Mouse (Mus musculus) kidney, embryonic 15.5 days (tissue): ENCODE data around the gene Ercc2. TPM values are rescaled to one million over a fixed set of nuclear protein-coding genes. Genes with fewer than 3 reads are reported as not detected.
A peak's percentile ranks its signal among the peaks of the same experiment; 100 is the strongest.

ENCODE experiments used
- ATAC-seq: fragments of 200-750 bp; cut with Nextera tagmentation; replicated peaks from 2 replicates; pipeline ENCODE4 v1.8.0; 2017; ENCODE audit warnings: moderate TSS enrichment; ENCODE audit not compliant: low FRiP score
- H3K27ac ChIP-seq: fragments of 300-500 bp; sonication (generic); 2 replicates; pipeline ENCODE4 v1.5.1; 2015; ENCODE audit warnings: mild to moderate bottlenecking, inconsistent platforms
- H3K27me3 ChIP-seq: fragments of 300-500 bp; sonication (generic); 2 replicates; pipeline ENCODE4 v1.6.1; 2015; ENCODE audit warnings: inconsistent platforms
- H3K36me3 ChIP-seq: fragments of 300-500 bp; sonication (generic); 2 replicates; pipeline ENCODE4 v1.6.1; 2015; ENCODE audit warnings: inconsistent platforms
- H3K4me1 ChIP-seq: fragments of 300-500 bp; sonication (generic); 2 replicates; pipeline ENCODE4 v1.6.1; 2015; ENCODE audit warnings: inconsistent platforms
- H3K4me2 ChIP-seq: fragments of 300-500 bp; sonication (generic); 2 replicates; pipeline ENCODE4 v1.6.1; 2015; ENCODE audit warnings: moderate library complexity, mild to moderate bottlenecking, inconsistent platforms
- H3K4me3 ChIP-seq: fragments of 300-500 bp; sonication (generic); replicated peaks from 2 replicates; pipeline ENCODE4 v1.5.1; 2015; ENCODE audit warnings: mild to moderate bottlenecking, inconsistent platforms
- H3K9ac ChIP-seq: fragments of 300-500 bp; sonication (generic); 2 replicates; pipeline ENCODE4 v1.6.1; 2015; ENCODE audit warnings: mild to moderate bottlenecking, inconsistent platforms
- H3K9me3 ChIP-seq: fragments of 300-500 bp; sonication (generic); replicated peaks from 2 replicates; pipeline ENCODE4 v1.6.1; 2016; ENCODE audit warnings: inconsistent platforms
- WGBS: fragments of 180-500 bp; shearing (Covaris S2); methylation state at CpG from one replicate; pipeline ENCODE4 v1.1.7; 2015; ENCODE audit warnings: mixed read lengths; 5-methylcytosine and 5-hydroxymethylcytosine counted together
- polyA plus RNA-seq: library from polyadenylated mRNA; unstranded; fragments of >200 nt; fragmentation: Nextera tagmentation; extraction: Ambion mirVana; gene quantifications from 2 replicates; pipeline ENCODE4 v1.2.1, GENCODE M21; 2015

Gene Ercc2
- polyA plus RNA-seq, 1 experiment from 2014 or later: 19.5 TPM

DNA sequence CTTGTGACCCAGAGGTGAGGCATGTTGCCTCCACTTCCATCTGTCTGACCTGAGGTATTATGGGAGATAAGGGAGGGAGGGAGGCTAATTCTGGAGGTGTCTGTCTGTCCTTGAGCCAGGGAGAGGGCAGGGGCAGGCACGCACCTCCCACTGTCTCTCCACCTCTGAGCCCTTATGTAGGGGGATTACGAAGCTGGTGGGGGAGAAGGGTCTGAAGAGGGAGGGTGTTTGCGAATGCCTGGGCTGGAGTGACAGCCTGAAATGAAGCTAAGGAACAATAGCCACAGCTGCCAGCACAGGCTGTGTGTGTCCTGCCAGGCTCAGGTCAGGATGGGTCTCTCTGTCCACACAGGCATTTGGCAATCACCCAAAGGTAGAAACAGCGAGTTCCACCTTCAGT is 19.5 kb upstream of the Ercc2 start:
- ATAC-seq: no peak
- Histone ChIP-seq H3K27me3 (0 out of 2 replicates have a peak, but pooled peaks cover 7% of the 10 kb centered on the region), H3K9ac (no peak overlapping the region), H3K4me2 (peak overlapping the region; percentile 99), H3K4me3 (0 out of 2 replicates have a peak overlapping the region, but pooled peaks have one; percentile 86), H3K4me1 (peaks cover 49% of the 10 kb centered on the region), H3K36me3 (peaks cover 9% of the 10 kb centered on the region), H3K9me3 (no peaks in the 10 kb centered on the region), H3K27ac (no peak overlapping the region)
- 54% methylated on average over 4 of the region's 4 CpGs for WGBS

GRCm38 (mm10) chr7:19363881-19364280 is 17.9 kb upstream of the Ercc2 start:
- no peaks in the 10 kb centered on the region for H3K9me3 ChIP-seq
- peaks cover 38% of the 10 kb centered on the region for H3K4me1 ChIP-seq
- no peak for ATAC-seq
- no peak overlapping the region for H3K27ac ChIP-seq
- WGBS: 7% methylated on average over 18 of the region's 18 CpGs
- peaks cover 10% of the 10 kb centered on the region; the same call in 1 of the 2 replicates for H3K27me3 ChIP-seq
- H3K9ac ChIP-seq: no peak overlapping the region
- H3K4me3 ChIP-seq: 0 out of 2 replicates have a peak overlapping the region, but pooled peaks have one; percentile 7
- H3K4me2 ChIP-seq: peak overlapping the region; percentile 12; the same call in 1 of the 2 replicates
- no peaks in the 10 kb centered on the region for H3K36me3 ChIP-seq

DNA sequence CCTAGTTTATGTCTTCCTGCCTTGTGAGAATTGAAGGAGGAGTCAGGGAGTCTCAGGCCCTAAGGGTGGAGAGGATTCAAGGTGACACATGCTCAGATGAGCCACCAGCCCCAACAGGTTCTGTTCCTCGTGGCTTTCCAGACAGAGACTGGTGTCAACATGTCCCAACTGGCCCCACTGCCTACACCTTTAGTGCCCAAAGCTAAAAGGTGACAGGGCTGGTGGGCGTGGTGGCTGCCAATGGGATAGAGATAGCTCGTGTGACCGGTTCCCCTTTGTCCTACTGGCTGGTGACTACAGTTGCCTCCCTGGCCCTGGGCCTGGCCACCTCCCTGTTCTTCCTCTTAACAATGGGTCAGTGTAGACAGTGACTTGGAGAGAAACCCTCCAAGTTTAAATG is 16.4 kb upstream of the Ercc2 start:
- ATAC-seq: no peak
- H3K4me2 ChIP-seq: no peak overlapping the region

DNA sequence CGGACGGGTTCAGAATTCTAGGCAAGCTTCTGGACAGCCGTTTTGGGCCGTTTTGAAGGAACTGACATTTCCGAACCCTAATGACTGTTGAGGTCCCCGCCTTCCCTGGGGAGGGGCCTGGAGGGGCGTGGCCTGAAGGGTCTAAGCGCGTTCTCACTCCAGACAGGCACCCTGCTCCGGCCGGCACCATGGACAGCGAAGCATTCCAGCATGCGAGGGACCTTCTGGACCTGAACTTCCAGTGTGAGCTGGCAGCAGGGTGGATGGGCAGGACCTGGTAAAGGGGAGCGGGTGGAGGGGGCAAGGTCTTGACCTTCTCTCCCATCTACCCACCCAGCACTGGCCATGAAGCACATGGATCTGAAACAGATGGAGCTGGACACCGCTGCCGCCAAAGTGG is 13.4 kb upstream of the Ercc2 start:
- peaks cover 21% of the 10 kb centered on the region for H3K4me1 ChIP-seq
- H3K36me3 ChIP-seq: no peaks in the 10 kb centered on the region
- H3K27me3 ChIP-seq: peaks cover 15% of the 10 kb centered on the region
- H3K9me3 ChIP-seq: no peaks in the 10 kb centered on the region
- H3K9ac ChIP-seq: no peak overlapping the region
- H3K4me2 ChIP-seq: no peak overlapping the region
- ATAC-seq: peak; percentile 27; the same call in 1 of the 2 replicates
- no peak overlapping the region for H3K27ac ChIP-seq
- 15% methylated on average over 16 of the region's 16 CpGs for WGBS
- H3K4me3 ChIP-seq: no peak overlapping the region

More for the DNA sequence above, 16.4 kb upstream of the Ercc2 start:
- H3K27ac ChIP-seq: no peak overlapping the region
- no peaks in the 10 kb centered on the region for H3K9me3 ChIP-seq
- 79% methylated on average over 4 of the region's 4 CpGs for WGBS
- no peaks in the 10 kb centered on the region for H3K36me3 ChIP-seq
- H3K27me3 ChIP-seq: peaks cover 21% of the 10 kb centered on the region
- H3K4me1 ChIP-seq: peaks cover 42% of the 10 kb centered on the region
- H3K4me3 ChIP-seq: no peak overlapping the region
- no peak overlapping the region for H3K9ac ChIP-seq

DNA sequence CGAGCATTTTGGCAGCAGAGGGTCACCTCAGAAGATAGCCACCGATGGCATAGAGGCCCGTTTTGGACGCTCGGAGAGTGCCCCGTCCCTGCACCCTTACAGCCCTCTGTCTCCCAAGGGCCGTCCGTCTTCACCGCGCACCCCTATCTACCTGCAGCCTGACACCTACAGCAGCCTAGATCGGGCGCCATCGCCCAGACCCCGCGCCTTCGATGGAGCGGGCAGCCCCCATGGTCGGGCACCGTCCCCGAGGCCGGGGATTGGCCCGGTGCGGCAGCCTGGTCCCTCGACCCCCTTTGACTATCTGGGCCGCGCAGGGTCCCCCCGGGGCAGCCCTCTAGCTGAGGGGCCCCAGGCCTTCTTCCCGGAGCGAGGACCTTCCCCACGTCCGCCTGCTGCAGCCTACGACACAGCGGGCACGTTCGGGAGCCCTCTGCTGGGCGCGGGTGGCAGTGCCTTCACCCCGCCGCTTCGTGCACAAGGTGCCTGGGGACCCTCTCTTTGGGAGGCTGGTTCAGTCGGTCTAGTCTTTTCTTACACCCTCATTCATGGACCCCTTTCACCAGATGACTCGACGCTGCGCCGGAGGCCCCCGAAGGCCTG is 11.9 kb upstream of the Ercc2 start:
- peak overlapping the region; percentile 27; the same call in 1 of the 2 replicates for H3K9ac ChIP-seq
- H3K9me3 ChIP-seq: no peaks in the 10 kb centered on the region
- H3K27ac ChIP-seq: no peak overlapping the region
- H3K4me3 ChIP-seq: peak overlapping the region; percentile 46
- peaks cover 15% of the 10 kb centered on the region for H3K27me3 ChIP-seq
- WGBS: 10% methylated on average over 46 of the region's 46 CpGs
- peak overlapping the region; percentile 87 for H3K4me2 ChIP-seq
- peaks cover 12% of the 10 kb centered on the region for H3K4me1 ChIP-seq
- peak; percentile 71 for ATAC-seq
- H3K36me3 ChIP-seq: no peaks in the 10 kb centered on the region

DNA sequence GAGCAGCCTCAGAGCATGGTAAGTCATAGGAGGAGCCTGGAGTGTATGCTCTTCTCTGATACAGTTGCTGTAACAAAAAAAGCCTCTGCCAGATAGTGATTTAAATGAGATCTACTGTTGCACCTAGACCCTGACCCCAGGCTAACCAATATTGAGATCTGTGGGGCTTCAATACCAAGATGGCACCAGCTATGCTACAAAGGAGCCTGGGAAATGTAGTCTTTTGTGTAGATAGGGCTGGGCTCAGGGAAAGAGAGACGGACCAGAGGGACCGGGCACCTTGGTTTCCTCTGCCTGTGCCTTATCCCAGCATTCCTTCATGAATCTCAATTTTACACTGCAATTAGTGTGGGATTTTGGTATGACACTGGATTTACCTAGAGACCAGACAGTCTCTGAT is 8.4 kb upstream of the Ercc2 start:
- Histone ChIP-seq H3K4me1 (peaks cover 10% of the 10 kb centered on the region), H3K36me3 (no peaks in the 10 kb centered on the region), H3K4me2 (no peak overlapping the region), H3K27me3 (peaks cover 15% of the 10 kb centered on the region), H3K9me3 (no peaks in the 10 kb centered on the region), H3K27ac (no peak overlapping the region), H3K9ac (no peak overlapping the region), H3K4me3 (no peak overlapping the region)
- ATAC-seq: no peak
- 89% methylated on average over 2 of the region's 2 CpGs for WGBS

DNA sequence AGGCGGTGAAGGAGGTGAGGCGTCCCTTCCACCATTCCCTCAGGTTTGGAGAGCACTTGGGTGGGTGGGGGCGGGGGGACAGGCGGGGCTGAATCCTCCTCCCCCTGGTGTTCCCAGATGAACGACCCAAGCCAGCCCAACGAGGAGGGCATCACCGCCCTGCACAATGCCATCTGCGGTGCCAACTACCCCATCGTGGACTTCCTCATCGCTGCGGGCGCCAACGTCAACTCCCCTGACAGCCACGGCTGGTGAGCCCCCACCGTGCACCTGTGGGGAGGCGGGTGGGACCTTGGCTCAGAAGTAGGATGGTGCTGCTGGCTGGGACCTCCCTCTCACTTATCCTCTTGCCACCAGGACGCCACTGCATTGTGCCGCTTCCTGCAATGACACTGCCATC is 6.4 kb upstream of the Ercc2 start:
- WGBS: 80% methylated on average over 18 of the region's 18 CpGs

DNA sequence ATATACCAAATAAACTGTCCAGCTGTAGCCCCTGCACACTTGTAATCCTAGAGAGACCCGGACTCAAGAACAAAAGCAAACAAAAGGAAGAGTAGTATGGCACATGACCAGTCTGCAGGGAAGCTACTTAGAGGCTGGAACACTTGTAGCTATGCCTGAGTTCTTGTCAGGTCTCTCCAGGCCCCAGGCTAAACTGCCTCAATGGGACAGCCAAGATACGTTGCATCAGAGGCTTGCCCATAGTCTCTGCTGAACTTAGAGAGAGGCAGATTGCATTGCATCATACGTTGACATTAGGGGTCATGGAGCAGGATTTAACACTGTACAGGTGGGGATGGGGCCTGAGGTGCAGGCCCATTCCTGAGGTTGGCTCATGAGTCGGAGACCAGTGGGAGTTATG is 5.8 kb upstream of the Ercc2 start:
- no peak overlapping the region for H3K9ac ChIP-seq
- ATAC-seq: no peak

More for the DNA sequence above, 6.4 kb upstream of the Ercc2 start:
- Histone ChIP-seq H3K27me3 (no peaks in the 10 kb centered on the region), H3K36me3 (no peaks in the 10 kb centered on the region), H3K4me1 (no peaks in the 10 kb centered on the region), H3K4me2 (no peak overlapping the region), H3K9ac (no peak overlapping the region), H3K9me3 (no peaks in the 10 kb centered on the region), H3K27ac (no peak overlapping the region), H3K4me3 (no peak overlapping the region)
- ATAC-seq: no peak

GRCm38 (mm10) chr7:19378049-19378448 is 3.8 kb upstream of the Ercc2 start:
- Histone ChIP-seq H3K9me3 (no peaks in the 10 kb centered on the region), H3K4me2 (no peak overlapping the region), H3K27me3 (no peaks in the 10 kb centered on the region), H3K9ac (no peak overlapping the region), H3K4me1 (peaks cover 8% of the 10 kb centered on the region), H3K36me3 (no peaks in the 10 kb centered on the region), H3K27ac (no peak overlapping the region), H3K4me3 (no peak overlapping the region)
- no peak for ATAC-seq
- WGBS: 76% methylated on average over 8 of the region's 8 CpGs

More for the DNA sequence above, 5.8 kb upstream of the Ercc2 start:
- H3K9me3 ChIP-seq: no peaks in the 10 kb centered on the region
- no peak overlapping the region for H3K4me2 ChIP-seq
- no peak overlapping the region for H3K4me3 ChIP-seq
- H3K27me3 ChIP-seq: no peaks in the 10 kb centered on the region
- no peak overlapping the region for H3K27ac ChIP-seq
- H3K36me3 ChIP-seq: no peaks in the 10 kb centered on the region
- WGBS: 88% methylated on average over 4 of the region's 4 CpGs
- no peaks in the 10 kb centered on the region for H3K4me1 ChIP-seq

DNA sequence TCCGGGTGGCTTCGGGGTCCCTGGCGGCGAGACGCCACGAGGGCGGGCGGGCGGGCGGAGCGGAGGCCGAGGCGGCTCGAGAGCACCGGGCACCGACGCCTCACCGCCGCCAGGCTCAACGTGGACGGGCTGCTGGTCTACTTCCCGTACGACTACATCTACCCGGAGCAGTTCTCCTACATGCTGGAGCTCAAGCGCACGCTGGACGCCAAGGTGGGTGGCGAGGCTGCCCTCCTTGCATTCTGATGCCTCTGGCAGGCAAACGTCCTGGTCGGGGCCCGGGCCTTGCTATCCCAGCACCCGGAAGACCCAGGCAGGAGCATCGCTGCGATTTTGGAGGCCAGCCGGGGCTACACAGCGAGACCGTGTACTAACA is 344 bp downstream of the Ercc2 start:
- peak overlapping the region; percentile 66 for H3K9ac ChIP-seq
- WGBS: under 1% methylated on average over 28 of the region's 37 CpGs
- H3K36me3 ChIP-seq: peaks cover 35% of the 10 kb centered on the region
- peak; percentile 66 for ATAC-seq
- peaks cover 16% of the 10 kb centered on the region for H3K4me1 ChIP-seq
- peak overlapping the region; percentile 73 for H3K4me3 ChIP-seq
- peak overlapping the region; percentile 14; the same call in 1 of the 2 replicates for H3K27ac ChIP-seq
- H3K9me3 ChIP-seq: no peaks in the 10 kb centered on the region
- no peaks in the 10 kb centered on the region for H3K27me3 ChIP-seq
- peak overlapping the region; percentile 80 for H3K4me2 ChIP-seq

DNA sequence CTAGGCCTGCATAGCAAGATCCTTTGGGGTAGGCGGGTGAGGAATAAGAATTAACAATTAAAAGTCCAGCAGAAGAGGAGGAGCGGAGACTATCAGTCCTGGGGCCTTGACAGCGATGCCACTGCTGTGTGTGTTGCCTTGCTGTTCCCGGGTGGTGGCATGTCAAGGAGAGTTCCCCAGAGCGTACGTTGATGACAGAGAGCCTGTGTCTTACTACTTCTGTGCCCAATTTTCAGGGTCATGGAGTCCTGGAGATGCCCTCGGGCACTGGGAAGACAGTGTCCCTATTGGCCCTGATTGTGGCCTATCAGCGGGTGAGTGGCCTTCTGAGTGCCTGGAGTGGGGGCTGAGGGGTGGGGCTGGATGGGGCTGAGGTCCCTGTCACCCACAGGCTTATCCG is 1.9 kb downstream of the Ercc2 start:
- no peak overlapping the region for H3K9ac ChIP-seq
- H3K9me3 ChIP-seq: no peaks in the 10 kb centered on the region
- peaks cover 50% of the 10 kb centered on the region for H3K36me3 ChIP-seq
- whole genome bisulfite sequencing: 92% methylated on average over 9 of the region's 9 CpGs
- no peak overlapping the region for H3K27ac ChIP-seq
- peaks cover 16% of the 10 kb centered on the region for H3K4me1 ChIP-seq
- H3K4me2 ChIP-seq: peak overlapping the region; percentile 80; the same call in 1 of the 2 replicates
- no peak for ATAC-seq
- H3K4me3 ChIP-seq: 0 out of 2 replicates have a peak overlapping the region, but pooled peaks have one; percentile 73
- H3K27me3 ChIP-seq: no peaks in the 10 kb centered on the region

DNA sequence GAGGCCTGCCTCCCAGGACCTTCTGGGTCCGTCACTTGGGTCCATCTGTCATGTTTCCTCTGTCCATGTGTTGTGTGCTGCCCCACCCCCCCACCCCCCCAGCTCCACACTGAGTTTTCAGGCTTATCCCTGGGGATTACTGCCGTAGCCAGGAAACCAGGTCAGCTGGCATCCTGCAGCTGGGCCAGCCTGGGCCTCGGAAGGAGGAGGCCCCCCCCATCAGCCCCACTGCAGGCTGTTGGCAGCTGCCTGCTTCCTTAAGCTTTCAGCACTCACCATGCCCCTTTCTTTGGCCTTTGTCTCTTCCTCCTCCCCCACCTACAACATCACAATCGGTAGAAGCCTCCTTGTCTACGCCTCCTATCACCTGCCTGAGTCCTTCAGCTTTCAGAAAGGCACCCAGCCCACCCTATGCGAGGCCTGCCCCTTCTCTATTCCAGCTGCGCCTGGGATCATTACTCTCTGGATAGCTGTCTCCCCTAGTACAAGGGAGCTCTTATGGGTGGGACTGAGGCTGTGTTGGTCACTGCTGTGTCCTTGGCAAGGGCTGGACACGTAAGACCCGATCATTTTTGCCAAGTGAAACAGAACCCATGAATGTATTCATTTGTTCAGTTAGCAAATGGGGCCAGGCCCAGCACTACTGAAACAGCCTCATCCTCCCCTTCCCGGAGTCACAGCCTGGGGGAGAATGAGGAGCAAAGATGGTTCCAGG is 7.0 kb downstream of the Ercc2 start:
- Histone ChIP-seq H3K9me3 (no peaks in the 10 kb centered on the region), H3K4me3 (no peak overlapping the region), H3K27ac (no peak overlapping the region), H3K36me3 (peaks cover 99% of the 10 kb centered on the region), H3K9ac (no peak overlapping the region), H3K4me1 (0 out of 2 replicates have a peak, but pooled peaks cover under 1% of the 10 kb centered on the region), H3K27me3 (no peaks in the 10 kb centered on the region), H3K4me2 (no peak overlapping the region)
- WGBS: 77% methylated on average over 9 of the region's 10 CpGs
- ATAC-seq: no peak
